Mouse (Mus musculus) cerebellum, postnatal 4 days (tissue): ENCODE measurements around the gene Itga5.

ENCODE experiments used
- DNase-seq, 2 experiments: peaks; one replicate each; pipeline ENCODE4 v3.0.0; 2022; ENCODE audit warnings: low spot score in 2 of 2, mixed read lengths in 1 of 2

Itga5 gene

GRCm38 (mm10) chr15:103295851-103296250 is 70.7 kb downstream of the Itga5 start:
- no peak for DNase-seq

- DNase-seq: no peak
Measured at GRCm38 (mm10) chr15:103294649-103295048, 71.9 kb downstream of the Itga5 start.
